Mouse (Mus musculus) liver, embryonic 13.5 days (tissue): ENCODE results near the gene Nufip2. TPM values are rescaled to one million over a fixed set of nuclear protein-coding genes. Genes with fewer than 3 reads are reported as not detected.

Source experiments
- ATAC-seq: fragments of 200-750 bp; cut with Nextera tagmentation; 2 replicates; pipeline ENCODE4 v1.8.0; 2017; ENCODE audit warnings: low read depth, mild to moderate bottlenecking, moderate number of reproducible peaks, moderate library complexity
- DNase-seq: peaks from one replicate; pipeline ENCODE4 v3.0.0; 2022
- H3K27ac ChIP-seq: fragments of 300-500 bp; sonication (generic); 2 replicates; pipeline ENCODE4 v1.5.1; 2015; ENCODE audit warnings: moderate library complexity, mild to moderate bottlenecking, inconsistent platforms
- H3K27me3 ChIP-seq: fragments of 300-500 bp; sonication (generic); 2 replicates; pipeline ENCODE4 v1.6.1; 2015; ENCODE audit warnings: mild to moderate bottlenecking, inconsistent platforms
- H3K36me3 ChIP-seq: fragments of 300-500 bp; sonication (generic); 2 replicates; pipeline ENCODE4 v1.6.1; 2015; ENCODE audit warnings: mild to moderate bottlenecking, inconsistent platforms
- H3K4me1 ChIP-seq: fragments of 300-500 bp; sonication (generic); replicated peaks from 2 replicates; pipeline ENCODE4 v1.6.1; 2015; ENCODE audit warnings: inconsistent platforms
- H3K4me2 ChIP-seq: fragments of 300-500 bp; sonication (generic); 2 replicates; pipeline ENCODE4 v1.6.1; 2015; ENCODE audit warnings: inconsistent platforms, mild to moderate bottlenecking, moderate library complexity
- H3K4me3 ChIP-seq: fragments of 300-500 bp; sonication (generic); replicated peaks from 2 replicates; pipeline ENCODE4 v1.5.1; 2015; ENCODE audit warnings: mild to moderate bottlenecking, inconsistent platforms
- H3K9ac ChIP-seq: fragments of 300-500 bp; sonication (generic); 2 replicates; pipeline ENCODE4 v1.6.1; 2015; ENCODE audit warnings: mild to moderate bottlenecking, inconsistent platforms
- H3K9me3 ChIP-seq: fragments of 300-500 bp; sonication (generic); replicated peaks from 2 replicates; pipeline ENCODE4 v1.6.1; 2016; ENCODE audit warnings: inconsistent platforms
- WGBS: fragments of 180-500 bp; shearing (Covaris S2); methylation state at CpG from one replicate; pipeline ENCODE4 v1.1.7; 2015; ENCODE audit not compliant: insufficient replicate concordance; 5-methylcytosine and 5-hydroxymethylcytosine counted together
- polyA plus RNA-seq: library from polyadenylated mRNA; unstranded; fragments of >200 nt; fragmentation: Nextera tagmentation; extraction: Ambion mirVana; gene quantifications from 2 replicates; pipeline ENCODE4 v1.2.1, GENCODE M21; 2015

Gene Nufip2
- polyA plus RNA-seq, 1 experiment from 2014 or later = 2.2 TPM

DNA sequence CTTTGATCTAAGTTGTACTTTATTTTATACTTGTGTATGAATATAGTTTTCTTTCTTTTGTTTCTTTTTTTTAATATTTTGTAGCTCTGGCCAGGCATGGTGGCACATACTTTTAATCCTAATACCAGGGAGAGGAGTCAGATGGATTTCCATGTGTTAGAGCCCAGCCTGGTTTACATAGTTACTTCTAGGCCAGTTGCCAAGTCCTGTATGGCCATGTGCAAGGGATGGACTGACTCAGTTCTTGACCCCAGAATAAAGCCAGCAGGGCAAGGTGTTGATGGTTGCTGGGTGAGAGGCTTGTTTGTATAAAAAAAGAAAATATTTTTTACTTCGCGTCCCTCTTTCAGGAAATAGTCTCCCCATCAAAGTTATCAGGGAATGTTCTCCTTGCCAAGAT, 13.2 kb upstream of the Nufip2 start:
- DNase-seq (no peak), ATAC-seq (no peak)
- Histone ChIP-seq H3K4me2 (no peak overlapping the region), H3K4me1 (no peaks in the 10 kb centered on the region), H3K9ac (no peak overlapping the region), H3K36me3 (no peaks in the 10 kb centered on the region), H3K27me3 (no peaks in the 10 kb centered on the region), H3K9me3 (no peaks in the 10 kb centered on the region), H3K27ac (no peak overlapping the region), H3K4me3 (no peak overlapping the region)
- 72% methylated on average over 2 of the region's 2 CpGs for WGBS

DNA sequence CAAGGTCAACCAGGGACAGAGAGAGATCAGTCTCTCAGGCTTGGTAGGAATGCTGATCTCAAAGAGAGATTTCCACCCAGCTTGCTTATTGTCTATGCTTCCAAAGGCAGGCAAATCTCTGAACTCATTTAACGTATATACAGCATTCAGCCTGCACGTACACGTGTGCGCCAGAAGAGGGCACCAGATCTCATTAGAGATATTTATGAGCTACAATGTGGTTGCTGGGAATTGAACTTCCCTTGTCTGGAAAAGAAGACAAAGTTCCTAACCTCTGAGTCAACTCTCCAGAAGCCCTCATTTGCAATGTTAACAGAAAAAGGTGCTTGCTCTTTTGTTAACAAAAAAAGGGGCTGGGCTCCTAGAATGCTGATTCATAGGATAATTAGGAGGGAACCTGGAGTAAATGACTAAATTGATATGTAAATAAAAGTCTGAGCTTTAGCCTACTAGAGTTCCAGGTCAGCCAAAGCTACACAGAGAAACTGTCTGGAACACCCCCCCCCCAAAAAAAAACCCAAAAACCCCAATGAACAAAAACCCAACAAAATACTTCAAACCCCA, 12.4 kb upstream of the Nufip2 start:
- H3K4me2 ChIP-seq = no peak overlapping the region
- H3K4me1 ChIP-seq = no peaks in the 10 kb centered on the region
- ATAC-seq (no peak), DNase-seq (peak; percentile 5)
- no peaks in the 10 kb centered on the region for H3K36me3 ChIP-seq
- H3K9me3 ChIP-seq = no peaks in the 10 kb centered on the region
- no peak overlapping the region for H3K4me3 ChIP-seq
- 53% methylated on average over 4 of the region's 4 CpGs for WGBS
- H3K27ac ChIP-seq = no peak overlapping the region
- H3K9ac ChIP-seq = no peak overlapping the region
- no peaks in the 10 kb centered on the region for H3K27me3 ChIP-seq

DNA sequence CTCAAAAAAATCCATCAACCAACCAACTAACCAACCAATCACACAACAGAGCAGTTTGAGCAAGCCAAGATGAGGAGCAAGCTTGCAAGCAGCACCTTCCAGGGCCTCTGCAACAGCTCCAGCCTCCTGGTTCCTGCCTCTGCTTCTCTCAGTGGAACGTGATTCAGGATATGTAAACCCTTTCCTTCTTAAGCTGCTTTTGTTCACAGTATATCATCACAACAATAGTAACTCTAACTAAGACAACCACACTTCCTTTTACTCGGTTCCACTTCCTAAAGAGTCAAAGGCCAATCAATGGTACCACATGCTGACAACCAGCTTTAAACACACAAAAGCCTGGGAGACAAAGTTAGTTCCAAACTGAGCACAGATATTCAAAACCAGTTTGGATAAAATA, 5.9 kb upstream of the Nufip2 start:
- no peak overlapping the region for H3K9ac ChIP-seq
- H3K27ac ChIP-seq = no peak overlapping the region
- WGBS = 32% methylated on average over 2 of the region's 2 CpGs
- no peak for ATAC-seq
- peaks cover 6% of the 10 kb centered on the region; the same call in 1 of the 2 replicates for H3K4me1 ChIP-seq
- H3K4me3 ChIP-seq = no peak overlapping the region
- no peak for DNase-seq
- no peaks in the 10 kb centered on the region for H3K27me3 ChIP-seq
- H3K4me2 ChIP-seq = no peak overlapping the region
- H3K9me3 ChIP-seq = no peaks in the 10 kb centered on the region
- H3K36me3 ChIP-seq = no peaks in the 10 kb centered on the region

DNA sequence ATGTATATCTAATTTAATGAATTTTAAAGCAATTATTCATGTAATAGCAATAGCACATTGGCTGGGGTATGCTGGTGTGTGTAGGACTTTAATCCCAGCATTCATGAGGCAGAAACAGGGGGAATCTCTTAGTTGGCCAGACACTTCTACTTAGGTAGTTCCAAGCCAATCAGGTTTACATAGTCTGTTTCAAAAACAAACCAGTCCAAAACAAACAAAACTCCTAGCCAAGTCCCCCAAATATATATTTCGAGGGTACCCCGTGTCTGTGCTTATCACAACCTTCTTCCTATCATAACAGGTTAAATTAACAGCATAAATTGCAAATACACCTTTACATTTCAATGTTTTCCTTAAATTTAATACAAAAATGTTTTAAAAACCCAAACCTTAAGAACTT, 1.1 kb upstream of the Nufip2 start:
- Histone ChIP-seq H3K4me3 (no peak overlapping the region), H3K4me2 (peak overlapping the region; percentile 22; the same call in 1 of the 2 replicates)
- 36% methylated on average over 2 of the region's 2 CpGs for WGBS

DNA sequence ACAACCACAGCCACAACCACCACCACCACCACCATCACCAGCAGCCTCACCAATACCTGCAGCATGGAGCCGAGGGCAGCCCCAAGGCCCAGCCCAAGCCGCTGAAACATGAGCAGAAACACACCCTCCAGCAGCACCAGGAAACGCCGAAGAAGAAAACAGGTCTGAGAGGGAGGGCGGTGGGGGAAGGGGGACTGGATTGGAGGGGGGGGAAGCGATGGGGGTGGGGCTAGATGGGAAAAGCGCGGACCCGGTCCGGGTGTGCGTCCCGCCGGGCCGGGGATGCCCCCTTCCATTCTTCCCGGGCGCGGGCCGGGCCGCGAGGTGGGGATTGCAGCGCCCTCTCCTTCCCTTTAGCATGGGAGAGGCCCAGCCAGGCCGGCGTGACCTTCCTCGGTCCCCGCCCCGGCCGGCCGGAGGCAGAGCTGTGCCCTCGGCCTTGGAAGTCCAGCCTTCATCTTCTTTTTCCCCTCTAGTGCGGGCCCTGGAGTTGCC, 438 bp downstream of the Nufip2 start:
- Histone ChIP-seq H3K36me3 (peaks cover 19% of the 10 kb centered on the region), H3K27ac (peak overlapping the region; percentile 97), H3K27me3 (no peaks in the 10 kb centered on the region), H3K9me3 (no peaks in the 10 kb centered on the region), H3K4me2 (peak overlapping the region; percentile 88), H3K4me1 (peaks cover 26% of the 10 kb centered on the region), H3K9ac (peak overlapping the region; percentile 98), H3K4me3 (peak overlapping the region; percentile 95)
- ATAC-seq (peak; percentile 38), DNase-seq (peak; percentile 42)
- WGBS = under 1% methylated on average over 29 of the region's 30 CpGs

More for the DNA sequence above, 1.1 kb upstream of the Nufip2 start:
- peaks cover 4% of the 10 kb centered on the region; the same call in 1 of the 2 replicates for H3K36me3 ChIP-seq
- no peak overlapping the region for H3K27ac ChIP-seq
- no peak for ATAC-seq
- no peak for DNase-seq
- no peak overlapping the region for H3K9ac ChIP-seq
- no peaks in the 10 kb centered on the region for H3K27me3 ChIP-seq
- H3K9me3 ChIP-seq = no peaks in the 10 kb centered on the region
- H3K4me1 ChIP-seq = peaks cover 20% of the 10 kb centered on the region

DNA sequence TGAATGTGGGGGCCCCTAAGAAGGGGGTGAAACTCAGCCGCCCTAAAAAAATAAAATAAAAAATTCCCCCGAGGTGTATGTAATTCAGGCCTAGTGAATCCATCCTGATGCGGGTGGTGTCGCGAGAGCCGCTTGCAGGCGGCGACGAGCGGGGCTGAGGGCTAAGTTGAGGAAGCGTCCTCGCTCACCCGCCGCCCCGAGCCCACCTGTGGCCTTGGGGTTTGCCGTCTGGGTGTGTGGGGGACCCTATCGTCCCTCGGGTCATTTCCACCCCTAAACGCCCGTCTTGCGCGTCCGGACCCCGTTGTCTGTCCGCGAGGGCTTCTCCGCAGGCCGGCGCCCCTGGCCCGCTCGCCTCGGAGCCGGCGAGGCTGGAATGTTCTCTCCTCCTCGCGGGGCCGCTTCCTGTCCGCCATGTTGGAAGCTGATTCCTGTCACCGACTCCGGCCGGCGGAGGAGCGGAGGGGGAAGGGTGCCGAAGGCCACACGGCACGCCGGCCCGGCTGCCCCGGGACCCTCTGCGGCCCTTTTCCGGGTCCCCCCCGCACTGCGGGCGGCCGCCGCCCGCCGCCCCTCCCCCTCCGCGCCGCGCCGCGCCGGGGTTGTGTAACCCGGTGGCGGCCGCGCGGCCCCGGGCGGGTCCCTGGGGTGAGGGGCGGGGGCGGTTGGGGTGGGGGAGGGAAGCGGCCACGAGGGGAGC, 1.0 kb downstream of the Nufip2 start:
- peak overlapping the region; percentile 88 for H3K4me2 ChIP-seq
- peak overlapping the region; percentile 98 for H3K9ac ChIP-seq
- 0% methylated on average over 44 of the region's 76 CpGs for WGBS
- DNase-seq = peak; percentile 58
- peak; percentile 22 for ATAC-seq
- no peaks in the 10 kb centered on the region for H3K27me3 ChIP-seq
- H3K4me3 ChIP-seq = peak overlapping the region; percentile 95
- peak overlapping the region; percentile 97 for H3K27ac ChIP-seq
- H3K9me3 ChIP-seq = no peaks in the 10 kb centered on the region
- peaks cover 25% of the 10 kb centered on the region for H3K36me3 ChIP-seq
- peaks cover 32% of the 10 kb centered on the region for H3K4me1 ChIP-seq

DNA sequence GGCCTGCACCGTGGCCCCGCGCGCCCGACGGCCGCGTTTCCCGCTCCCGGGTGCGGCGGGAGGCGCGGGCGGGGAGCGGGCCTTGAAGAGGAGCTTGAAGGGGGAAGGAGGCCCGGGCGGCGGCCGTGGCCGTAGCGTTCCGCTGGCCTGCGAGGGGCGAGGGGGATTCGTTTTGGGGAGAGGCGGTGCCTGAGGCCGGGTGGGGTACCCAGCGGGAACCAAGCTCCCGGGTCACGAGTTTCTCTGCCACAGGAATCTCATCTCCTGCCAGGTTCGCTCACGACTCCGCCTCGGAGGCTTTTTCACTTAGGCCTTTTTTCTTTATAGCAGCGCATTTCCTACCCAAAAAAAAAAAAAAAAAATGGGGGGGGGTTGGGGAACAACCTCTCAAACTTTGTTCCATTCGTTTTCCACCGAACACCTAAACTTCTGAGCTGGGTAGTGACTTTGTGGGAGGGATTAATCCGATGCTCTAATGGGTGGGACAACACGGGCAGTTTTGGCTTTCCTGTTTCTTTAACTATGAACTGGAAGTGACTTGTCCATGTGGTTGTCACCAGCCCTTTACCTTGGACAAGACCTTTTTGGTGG, 1.7 kb downstream of the Nufip2 start:
- Histone ChIP-seq H3K27ac (peak overlapping the region; percentile 97), H3K9me3 (no peaks in the 10 kb centered on the region), H3K4me1 (peaks cover 38% of the 10 kb centered on the region), H3K4me2 (peak overlapping the region; percentile 88), H3K4me3 (peak overlapping the region; percentile 95), H3K9ac (peak overlapping the region; percentile 98), H3K36me3 (peaks cover 31% of the 10 kb centered on the region), H3K27me3 (no peaks in the 10 kb centered on the region)
- ATAC-seq = no peak
- DNase-seq = peak; percentile 26
- WGBS = under 1% methylated on average over 24 of the region's 40 CpGs

DNA sequence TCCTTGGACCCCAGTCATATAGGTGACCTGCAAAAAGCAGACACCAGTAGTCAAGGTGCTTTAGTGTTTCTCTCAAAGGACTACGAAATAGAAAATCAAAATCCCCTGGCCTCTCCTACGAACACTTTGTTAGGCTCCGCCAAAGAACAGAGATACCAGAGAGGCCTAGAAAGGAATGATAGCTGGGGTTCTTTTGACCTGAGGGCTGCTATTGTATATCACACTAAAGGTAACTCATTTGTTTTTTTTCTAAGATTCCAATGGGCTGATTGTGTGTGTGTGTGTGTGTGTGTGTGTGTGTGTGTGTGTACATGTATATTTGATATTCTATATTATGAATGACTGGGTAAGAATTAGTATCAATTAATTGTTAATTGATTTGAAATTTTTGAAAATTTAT, 7.1 kb downstream of the Nufip2 start:
- WGBS = 77% methylated on average over 3 of the region's 3 CpGs
- ATAC-seq = no peak
- no peak overlapping the region for H3K4me3 ChIP-seq
- peaks cover 72% of the 10 kb centered on the region for H3K36me3 ChIP-seq
- H3K9ac ChIP-seq = no peak overlapping the region
- H3K27me3 ChIP-seq = no peaks in the 10 kb centered on the region
- H3K4me2 ChIP-seq = no peak overlapping the region
- peaks cover 55% of the 10 kb centered on the region for H3K4me1 ChIP-seq
- H3K9me3 ChIP-seq = no peaks in the 10 kb centered on the region
- no peak overlapping the region for H3K27ac ChIP-seq
- DNase-seq = no peak

DNA sequence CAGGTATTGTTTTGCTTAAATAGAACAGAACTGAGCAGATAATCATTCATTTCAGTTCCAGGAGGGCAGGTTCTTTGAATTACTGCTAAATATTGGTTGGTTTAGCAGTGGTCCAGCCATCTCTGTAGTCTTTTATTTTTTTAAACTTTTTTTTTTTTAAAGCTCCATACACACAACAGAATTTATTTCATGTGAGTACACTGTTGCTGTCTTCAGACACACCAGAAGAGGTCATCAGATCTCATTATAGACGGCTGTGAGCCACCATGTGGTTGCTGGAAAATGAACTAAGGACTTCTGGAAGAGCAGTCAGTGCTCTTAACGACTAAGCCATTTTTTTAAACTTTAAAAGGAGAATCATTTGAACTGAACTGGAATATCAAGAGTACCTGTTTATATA, 11.3 kb downstream of the Nufip2 start:
- H3K36me3 ChIP-seq = peaks cover 71% of the 10 kb centered on the region

DNA sequence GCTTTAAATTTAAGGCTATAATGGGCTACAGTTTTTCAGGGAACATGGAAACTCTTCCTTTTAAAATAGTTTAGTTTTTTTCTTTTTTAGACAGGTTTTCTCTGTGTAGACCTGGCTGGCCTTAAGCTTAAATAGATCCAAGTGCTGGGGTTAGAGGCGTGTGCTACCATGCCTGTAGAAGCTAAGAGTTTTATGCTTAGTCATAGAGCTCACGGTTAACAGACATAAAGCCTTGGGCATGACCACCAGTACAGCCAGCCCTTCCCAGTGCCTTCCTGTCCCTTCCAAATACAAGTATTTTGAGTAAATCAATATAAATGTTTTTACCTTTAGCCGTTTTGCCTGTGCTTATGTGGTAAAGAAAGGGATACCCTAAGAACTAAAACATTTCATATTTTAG, 20.0 kb downstream of the Nufip2 start:
- peaks cover 65% of the 10 kb centered on the region for H3K36me3 ChIP-seq
- H3K4me3 ChIP-seq = no peak overlapping the region
- ATAC-seq (no peak), DNase-seq (no peak)
- H3K27ac ChIP-seq = no peak overlapping the region
- H3K4me1 ChIP-seq = no peaks in the 10 kb centered on the region
- H3K4me2 ChIP-seq = no peak overlapping the region
- H3K9ac ChIP-seq = no peak overlapping the region
- H3K9me3 ChIP-seq = no peaks in the 10 kb centered on the region
- H3K27me3 ChIP-seq = no peaks in the 10 kb centered on the region
- WGBS = 54% methylated on average over 3 of the region's 3 CpGs

More for the DNA sequence above, 11.3 kb downstream of the Nufip2 start:
- no peak for ATAC-seq
- no peak overlapping the region for H3K9ac ChIP-seq
- peaks cover 39% of the 10 kb centered on the region for H3K4me1 ChIP-seq
- H3K4me3 ChIP-seq = no peak overlapping the region
- H3K9me3 ChIP-seq = no peaks in the 10 kb centered on the region
- no peak overlapping the region for H3K27ac ChIP-seq
- H3K4me2 ChIP-seq = no peak overlapping the region
- no peak for DNase-seq
- H3K27me3 ChIP-seq = no peaks in the 10 kb centered on the region
- 50% methylated on average over 2 of the region's 2 CpGs for WGBS

DNA sequence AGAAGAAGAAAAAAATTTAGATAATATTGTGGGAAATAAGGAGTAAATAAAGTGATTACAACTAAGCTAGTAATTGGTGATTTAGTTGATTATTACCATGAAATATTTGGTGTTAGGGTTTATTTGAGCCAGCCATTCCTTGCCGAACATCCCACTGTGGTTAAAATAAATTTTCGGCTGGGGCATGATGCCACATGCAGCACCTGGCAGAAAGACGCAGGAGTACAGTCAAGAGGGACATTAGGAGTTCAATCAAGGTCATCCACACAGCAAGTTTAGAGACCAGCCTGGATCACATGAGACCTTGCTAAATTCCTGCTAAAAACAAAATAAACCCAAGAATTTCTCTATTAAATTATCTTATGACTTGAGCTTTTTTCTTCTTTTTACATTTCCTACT, 23.1 kb downstream of the Nufip2 start:
- no peak overlapping the region for H3K27ac ChIP-seq
- no peak for DNase-seq
- H3K9me3 ChIP-seq = no peaks in the 10 kb centered on the region

More for the DNA sequence above, 23.1 kb downstream of the Nufip2 start:
- 80% methylated on average over 3 of the region's 3 CpGs for WGBS
- ATAC-seq = no peak
- no peaks in the 10 kb centered on the region for H3K27me3 ChIP-seq
- no peak overlapping the region for H3K4me3 ChIP-seq
- H3K4me2 ChIP-seq = no peak overlapping the region
- H3K9ac ChIP-seq = no peak overlapping the region
- H3K36me3 ChIP-seq = peaks cover 52% of the 10 kb centered on the region
- no peaks in the 10 kb centered on the region for H3K4me1 ChIP-seq
